Mouse (Mus musculus) effector memory CD4-positive, alpha-beta T cell, adult 7 months (primary cell): ENCODE results near the gene Acat3. TPM values are rescaled to one million over a fixed set of nuclear protein-coding genes. Genes with fewer than 3 reads are reported as not detected.

Experiments
- polyA plus RNA-seq: library from polyadenylated mRNA; unstranded; fragments of 100-300 nt; shearing (Covaris generic); gene quantifications from one replicate; pipeline ENCODE4 v1.2.1, GENCODE M21; 2017

The Acat3 gene
- polyA plus RNA-seq = 2.1 TPM

GRCm38 (mm10) chr17:12940151-12940805 is at the start of gene Acat3:
Gene Acat3, minus strand, starts transcription at chr17:12940600.

GRCm38 (mm10) chr17:12960331-12960873 is 20.0 kb upstream of the Acat3 start, which contains the start of gene Acat2:
Gene Acat2, minus strand, starts transcription at chr17:12960747.

GRCm38 (mm10) chr17:12915881-12916583 is 24.4 kb downstream of the Acat3 start, which contains the start of gene Mrpl18:
Gene Mrpl18, minus strand, starts transcription at chr17:12916345.

DNA sequence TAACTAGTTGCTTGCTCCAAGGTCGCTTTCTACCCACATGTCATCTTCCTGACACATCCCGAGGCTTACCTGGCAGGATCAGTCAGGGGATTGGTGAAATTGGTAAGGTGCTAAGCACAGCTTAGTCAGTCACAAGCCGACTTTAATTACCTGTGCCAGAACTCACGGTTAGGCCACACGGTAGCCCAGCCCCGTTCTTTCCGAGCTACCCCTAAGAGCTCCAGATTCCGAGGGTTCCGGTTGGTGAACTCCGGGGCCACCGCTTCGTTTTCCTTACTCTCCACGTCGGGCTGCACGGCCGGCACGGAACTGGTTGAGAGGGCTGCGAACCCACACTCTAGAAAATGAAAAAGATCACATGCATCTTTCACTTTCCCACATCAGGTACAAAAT is 24.9 kb downstream of the Acat3 start, which contains the start of gene Tcp1:
TSS of gene Tcp1 (plus strand) at position 214 of the 393 bp plus-strand sequence.

GRCm38 (mm10) chr17:12909361-12910280 is 30.8 kb downstream of the Acat3 start, which contains the start of gene Pnldc1:
Gene Pnldc1, minus strand, starts transcription at chr17:12910230.

GRCm38 (mm10) chr17:12875734-12876133 is 64.7 kb downstream of the Acat3 start, which contains the start of gene Mrgprh:
Gene Mrgprh, plus strand, starts transcription at chr17:12876034.

Other genes starting within 250 kb of the Acat3 start
- 44.3 TPM for gene Igf2r, start 170.9 kb downstream of the Acat3 start, polyA plus RNA-seq
- not detected for gene Mas1, start 72.5 kb downstream of the Acat3 start, polyA plus RNA-seq
- not detected for gene Mrgprh, start 64.6 kb downstream of the Acat3 start, polyA plus RNA-seq
- 2.1 TPM for gene Pnldc1, start 30.4 kb downstream of the Acat3 start, polyA plus RNA-seq
- gene Tcp1, start 24.9 kb downstream of the Acat3 start, polyA plus RNA-seq = 218 TPM
- 54.3 TPM for gene Mrpl18, start 24.3 kb downstream of the Acat3 start, polyA plus RNA-seq
- gene Acat2, start 20.1 kb upstream of the Acat3 start, polyA plus RNA-seq = 36.6 TPM
- 83.1 TPM for gene Wtap, start 53.6 kb upstream of the Acat3 start, polyA plus RNA-seq
- 101 TPM for gene Sod2, start 66.2 kb upstream of the Acat3 start, polyA plus RNA-seq
- not detected for gene Gpr31b, start 111.7 kb upstream of the Acat3 start, polyA plus RNA-seq
- gene Tcp10b, start 120.5 kb upstream of the Acat3 start, polyA plus RNA-seq = not detected
- gene Unc93a, start 191.2 kb upstream of the Acat3 start, polyA plus RNA-seq = 0.18 TPM